Mouse (Mus musculus): Measurements from ENCODE around the gene Akap10. TPM values are rescaled to one million over a fixed set of nuclear protein-coding genes. Genes with fewer than 3 reads are reported as not detected.
"Not testable (repeated sequence)": the region's sequence is repeated elsewhere in the genome, so short reads cannot be mapped to it uniquely, and the experiment has no call there.

Gene Akap10
- polyA plus RNA-seq, 1 experiment from 2014 or later, result 13.6 TPM

DNA sequence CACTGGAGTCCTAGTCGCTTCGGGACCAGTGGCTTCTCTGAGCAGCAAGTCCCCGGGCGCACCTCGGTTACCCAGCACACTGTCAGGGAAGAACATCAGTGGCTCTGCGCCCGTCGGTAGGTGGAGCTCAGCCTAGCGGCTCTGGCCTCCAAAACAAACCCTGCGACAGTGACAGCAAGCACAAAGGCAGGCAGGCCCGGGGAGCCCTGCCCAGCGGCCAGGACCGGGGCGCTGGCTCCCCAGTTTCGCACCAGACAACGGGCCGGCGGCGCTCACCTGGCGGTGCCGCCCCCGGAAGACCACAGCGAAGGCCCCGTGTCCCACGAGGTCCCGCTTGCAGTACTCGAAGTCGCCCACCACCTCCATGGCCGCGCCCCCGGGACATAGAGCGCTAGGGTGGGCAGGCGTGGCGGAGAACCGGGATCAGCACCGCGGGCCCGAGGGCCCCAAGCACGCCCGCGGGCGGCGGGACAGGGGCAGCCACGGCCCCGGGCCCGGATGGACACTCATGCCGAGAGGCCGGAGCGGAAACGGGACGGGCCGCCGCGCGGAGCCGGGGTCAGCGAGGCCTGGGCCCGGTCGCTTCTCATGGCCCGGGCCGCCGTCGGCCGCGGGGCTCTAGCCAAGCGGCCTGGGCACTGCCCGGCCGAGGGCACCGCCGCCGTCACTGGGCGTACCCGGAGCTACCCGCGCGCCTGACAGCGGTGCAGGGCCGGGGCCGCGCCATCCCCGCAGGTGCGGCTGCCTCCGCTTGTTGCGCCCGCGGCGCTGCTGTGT lies 75.7 kb downstream of the Akap10 start:
- Histone ChIP-seq H3K9ac (peak overlapping the region; percentile 100), H3K4me2 (peak overlapping the region; percentile 64), H3K4me1 (replicated peaks) (peaks cover 28% of the 10 kb centered on the region), H3K36me3 (peaks cover 10% of the 10 kb centered on the region; the same call in 1 of the 2 replicates), H3K27ac (replicated peaks) (peak overlapping the region; percentile 98), H3K4me3 (peak overlapping the region; percentile 93), H3K27me3 (no peaks in the 10 kb centered on the region), H3K9me3 (no peaks in the 10 kb centered on the region)
- peak; percentile 93 for ATAC-seq (ENCODE audit: low read depth)
- under 1% methylated on average over 75 of the region's 87 CpGs for WGBS

DNA sequence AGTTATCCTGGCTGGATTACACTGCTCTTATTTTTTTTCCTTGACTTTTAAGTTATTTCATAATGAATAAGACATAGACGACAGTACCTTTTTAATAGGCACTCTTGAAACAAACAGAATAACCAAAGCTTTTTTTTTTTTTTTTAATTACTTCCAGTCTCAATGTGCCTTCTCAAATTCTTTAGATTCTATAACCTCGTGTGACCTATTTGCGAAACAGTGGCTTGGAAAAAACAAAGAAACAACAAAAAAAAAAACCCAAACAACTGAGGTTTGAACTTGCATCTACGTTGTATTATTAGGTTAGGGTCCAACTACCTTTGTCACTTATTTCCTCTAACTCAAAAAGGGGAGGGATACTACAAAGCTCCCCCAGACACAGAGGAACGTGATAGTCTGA lies 76.4 kb downstream of the Akap10 start:
- Histone ChIP-seq H3K9ac (peak overlapping the region; percentile 100), H3K9me3 (no peaks in the 10 kb centered on the region), H3K4me1 (replicated peaks) (peaks cover 30% of the 10 kb centered on the region), H3K36me3 (peaks cover 12% of the 10 kb centered on the region; the same call in 1 of the 2 replicates), H3K27me3 (no peaks in the 10 kb centered on the region), H3K4me2 (peak overlapping the region; percentile 64), H3K4me3 (peak overlapping the region; percentile 93), H3K27ac (replicated peaks) (peak overlapping the region; percentile 98)
- WGBS, result 17% methylated on average over 5 of the region's 5 CpGs
- no peak for ATAC-seq (ENCODE audit: low read depth)

DNA sequence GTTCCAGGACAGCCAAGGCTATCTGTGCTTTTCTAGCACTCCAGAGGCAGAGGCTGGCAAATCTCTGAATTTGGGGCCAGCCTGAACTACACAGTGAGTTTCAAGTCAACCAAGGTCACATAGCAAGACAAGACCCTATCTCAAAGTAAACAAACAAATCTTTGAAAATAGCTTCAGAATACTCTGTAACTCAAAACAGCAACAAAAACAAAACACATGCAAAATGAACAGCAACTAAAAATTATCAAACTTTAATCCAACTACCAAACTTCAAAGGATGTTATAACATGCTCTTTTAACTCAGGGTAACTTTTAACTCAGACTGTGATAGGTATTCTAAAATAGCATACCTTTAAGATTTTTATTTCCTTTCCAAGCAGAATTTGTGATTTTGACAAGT lies 77.1 kb downstream of the Akap10 start:
- peaks cover 12% of the 10 kb centered on the region; the same call in 1 of the 2 replicates for H3K36me3 ChIP-seq
- H3K27ac ChIP-seq (replicated peaks), result no peak overlapping the region
- H3K4me3 ChIP-seq, result 0 out of 2 replicates have a peak overlapping the region, but pooled peaks have one; percentile 4
- no peaks in the 10 kb centered on the region for H3K9me3 ChIP-seq
- ATAC-seq (ENCODE audit: low read depth), result no peak
- no peak overlapping the region for H3K9ac ChIP-seq
- H3K27me3 ChIP-seq, result no peaks in the 10 kb centered on the region
- peaks cover 30% of the 10 kb centered on the region for H3K4me1 ChIP-seq (replicated peaks)
- peak overlapping the region; percentile 39 for H3K4me2 ChIP-seq

DNA sequence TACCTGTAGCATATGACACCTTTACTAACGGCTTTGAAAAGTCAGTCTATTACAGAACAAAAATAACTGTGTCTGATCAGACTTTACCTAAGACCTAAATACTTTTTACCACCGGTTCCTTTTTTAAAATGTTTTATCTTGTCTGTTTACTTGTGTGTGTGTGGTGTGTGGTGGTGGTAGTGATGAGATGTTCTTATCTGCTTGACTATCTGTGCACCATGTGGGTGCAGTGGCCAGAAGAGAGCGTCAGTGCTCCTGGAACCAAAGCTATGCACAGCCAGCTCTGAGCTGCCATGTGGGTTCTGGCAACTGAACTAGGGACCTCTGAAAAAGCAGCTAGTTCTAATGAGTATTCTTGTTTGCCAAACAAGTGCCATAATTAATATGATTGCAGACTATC lies 78.9 kb downstream of the Akap10 start:
- Histone ChIP-seq H3K4me1 (replicated peaks) (peaks cover 34% of the 10 kb centered on the region), H3K27ac (replicated peaks) (no peak overlapping the region), H3K4me3 (no peak overlapping the region), H3K4me2 (no peak overlapping the region), H3K9me3 (no peaks in the 10 kb centered on the region), H3K9ac (no peak overlapping the region), H3K36me3 (peaks cover 12% of the 10 kb centered on the region; the same call in 1 of the 2 replicates), H3K27me3 (no peaks in the 10 kb centered on the region)
- 93% methylated on average over 3 of the region's 3 CpGs for WGBS
- ATAC-seq (ENCODE audit: low read depth), result no peak

DNA sequence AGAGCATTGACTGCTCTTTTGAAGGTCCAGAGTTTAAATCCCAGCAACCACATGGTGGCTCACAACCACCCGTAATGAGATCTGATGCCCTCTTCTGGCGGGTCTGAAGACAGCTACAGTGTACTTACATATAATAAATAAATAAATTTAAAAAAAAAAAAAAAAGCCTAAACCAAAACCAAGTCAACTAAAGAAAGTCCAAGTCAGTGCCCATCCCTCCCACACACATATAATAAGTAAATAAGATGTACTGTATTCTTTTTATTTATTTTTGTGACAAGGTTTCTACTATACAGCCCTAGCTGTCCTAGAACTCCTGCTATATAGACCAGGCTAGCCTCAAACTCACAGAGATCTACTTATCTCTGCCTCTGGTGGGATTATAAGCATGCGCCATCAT lies 89.4 kb downstream of the Akap10 start:
- H3K36me3 ChIP-seq, result peaks cover 67% of the 10 kb centered on the region
- 77% methylated on average over 3 of the region's 3 CpGs for WGBS
- not testable (repeated sequence) for ATAC-seq (ENCODE audit: low read depth)

DNA sequence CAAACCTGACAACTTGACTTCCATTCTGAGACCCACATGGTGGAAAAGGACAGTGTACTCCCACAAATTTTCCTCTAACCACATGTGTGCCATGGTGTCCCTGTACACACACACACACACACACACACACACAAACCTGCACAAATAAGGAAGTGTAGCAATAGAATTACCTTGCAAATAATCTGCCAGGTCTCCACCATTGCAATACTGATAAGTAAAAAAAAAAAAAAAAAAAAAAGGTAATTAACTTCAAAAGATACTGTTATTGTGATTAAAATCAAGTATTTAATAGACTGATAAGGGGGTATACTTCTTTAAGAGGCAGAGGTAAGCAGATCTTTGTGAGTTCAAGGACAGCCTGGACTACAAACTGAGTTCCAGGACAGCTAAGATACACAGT lies 90.1 kb downstream of the Akap10 start:
- Histone ChIP-seq H3K9me3 (no peaks in the 10 kb centered on the region), H3K27ac (replicated peaks) (no peak overlapping the region), H3K4me1 (replicated peaks) (no peaks in the 10 kb centered on the region), H3K9ac (no peak overlapping the region), H3K27me3 (no peaks in the 10 kb centered on the region), H3K36me3 (peaks cover 66% of the 10 kb centered on the region), H3K4me3 (no peak overlapping the region), H3K4me2 (no peak overlapping the region)
- ATAC-seq (ENCODE audit: low read depth), result no peak

More for the DNA sequence above, 89.4 kb downstream of the Akap10 start:
- not testable (repeated sequence) for H3K27ac ChIP-seq (replicated peaks); H3K4me2 ChIP-seq; H3K9me3 ChIP-seq; H3K9ac ChIP-seq; H3K27me3 ChIP-seq; H3K4me1 ChIP-seq (replicated peaks); H3K4me3 ChIP-seq

DNA sequence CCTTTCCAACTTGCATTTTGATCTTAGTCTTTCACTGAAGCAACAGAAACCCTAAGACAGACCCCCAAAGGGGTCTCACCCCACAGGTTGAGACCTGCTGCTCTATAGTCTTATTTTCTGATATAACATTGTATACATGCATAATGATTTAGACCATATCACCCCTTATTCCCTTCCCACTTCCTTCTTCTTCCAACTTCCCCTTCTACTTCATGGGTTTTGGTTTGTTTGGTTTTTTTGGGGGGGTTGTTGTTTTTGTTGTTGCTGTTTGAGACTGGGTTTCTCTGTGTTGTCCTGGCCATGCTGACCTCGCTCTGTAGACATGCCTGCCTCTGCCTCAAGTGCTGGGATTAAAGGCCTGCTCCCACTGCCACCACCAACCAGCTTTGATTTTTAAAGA lies 90.9 kb downstream of the Akap10 start:
- Histone ChIP-seq H3K4me3 (no peak overlapping the region), H3K4me2 (no peak overlapping the region), H3K4me1 (replicated peaks) (no peaks in the 10 kb centered on the region), H3K27ac (replicated peaks) (no peak overlapping the region), H3K9me3 (no peaks in the 10 kb centered on the region), H3K36me3 (peaks cover 70% of the 10 kb centered on the region), H3K27me3 (no peaks in the 10 kb centered on the region), H3K9ac (no peak overlapping the region)
- ATAC-seq (ENCODE audit: low read depth), result no peak
- 96% methylated on average over 1 of the region's 1 CpGs for WGBS

Other genes starting within 250 kb of the Akap10 start
- 0.07 and 0.19 TPM in 2 replicates for gene Fam83g, start 246.2 kb downstream of the Akap10 start, polyA plus RNA-seq (2015; fragmentation: Nextera tagmentation; extraction: Ambion mirVana)
- gene Slc5a10, start 209.4 kb downstream of the Akap10 start, polyA plus RNA-seq (2015; fragmentation: Nextera tagmentation; extraction: Ambion mirVana), result not detected in 2 replicates
- gene Prpsap2, start 168.2 kb downstream of the Akap10 start, polyA plus RNA-seq (2015; fragmentation: Nextera tagmentation; extraction: Ambion mirVana), result 51.4 and 51.8 TPM in 2 replicates
- gene Ulk2, start 75.2 kb downstream of the Akap10 start, polyA plus RNA-seq (2015; fragmentation: Nextera tagmentation; extraction: Ambion mirVana), result 33.6 and 34.8 TPM in 2 replicates
- 10.2 and 12.9 TPM in 2 replicates for gene Specc1, start 26.5 kb upstream of the Akap10 start, polyA plus RNA-seq (2015; fragmentation: Nextera tagmentation; extraction: Ambion mirVana)